Mouse (Mus musculus): ENCODE results near the gene Piga. TPM values are rescaled to one million over a fixed set of nuclear protein-coding genes. Genes with fewer than 3 reads are reported as not detected.
A peak's percentile ranks its signal among the peaks of the same experiment; 100 is the strongest.

Gene Piga
- polyA plus RNA-seq (2014; fragmentation: Nextera tagmentation; extraction: Ambion mirVana): 10.0 and 11.8 TPM in 2 replicates

DNA sequence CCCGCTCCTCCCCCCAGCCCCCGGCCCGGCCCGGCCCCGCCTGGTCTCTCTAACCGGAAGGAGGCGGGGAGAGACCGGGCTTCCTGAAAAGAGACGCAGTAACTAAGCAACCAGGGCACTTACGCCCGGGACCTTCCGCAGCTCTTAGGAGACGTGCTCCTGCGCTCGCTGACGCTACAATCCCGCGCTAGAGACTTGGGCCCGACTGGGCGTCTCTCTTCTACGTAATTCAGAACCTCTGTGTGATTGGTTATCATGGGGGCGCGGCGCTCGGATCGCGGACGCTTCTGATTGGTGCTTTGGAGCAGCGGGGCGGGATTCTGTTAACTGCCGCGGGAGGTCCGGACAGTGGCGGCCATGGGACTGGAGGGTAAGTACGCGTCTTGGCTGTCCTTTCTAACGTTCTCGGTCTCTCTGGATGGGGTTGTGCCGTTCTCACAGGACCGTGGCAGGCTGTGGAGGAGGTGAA lies at the start of gene Piga:
Piga (plus strand) TSS at position 317 of the 469 bp plus-strand sequence.
- Histone ChIP-seq H3K27ac (replicated peaks; ENCODE audit: low read depth, low read length) (no peak within 1 kb of the TSS; the same call in 1 of the 2 replicates), H3K4me3 (ENCODE audit: low read depth, low read length) (peak within 1 kb of the TSS; percentile 55), H3K4me1 (ENCODE audit: control insufficient read depth, insufficient read depth, low read length) (no peaks in the 10 kb centered on the region), H3K9ac (ENCODE audit: low read depth, low read length) (peak within 1 kb of the TSS; percentile 76), H3K4me2 (ENCODE audit: low read depth, low read length) (peak within 1 kb of the TSS; percentile 55), H3K27me3 (replicated peaks; ENCODE audit: control insufficient read depth, insufficient read depth, low read length) (peaks cover 17% of the 10 kb centered on the region; the same call in 1 of the 2 replicates), H3K36me3 (ENCODE audit: control insufficient read depth, insufficient read depth, low read length) (peaks cover 9% of the 10 kb centered on the region; the same call in 1 of the 2 replicates), H3K9me3 (ENCODE audit: control insufficient read depth, low read length) (no peaks in the 10 kb centered on the region)
- WGBS: 27% methylated on average over 39 of the region's 40 CpGs
- ATAC-seq (ENCODE audit: low read depth) (peak; percentile 99), DNase-seq (ENCODE audit: low spot score) (peak; percentile 99)

GRCm38 (mm10) chrX:164370576-164370975 lies 49.0 kb upstream of the Piga start:
- ATAC-seq (ENCODE audit: low read depth) (no peak), DNase-seq (ENCODE audit: low spot score) (no peak)
- no peaks in the 10 kb centered on the region for H3K4me1 ChIP-seq (ENCODE audit: control insufficient read depth, insufficient read depth, low read length)
- no peak overlapping the region for H3K4me2 ChIP-seq (ENCODE audit: low read depth, low read length)
- whole genome bisulfite sequencing: 73% methylated on average over 3 of the region's 3 CpGs
- no peaks in the 10 kb centered on the region for H3K36me3 ChIP-seq (ENCODE audit: control insufficient read depth, insufficient read depth, low read length)
- H3K9ac ChIP-seq (ENCODE audit: low read depth, low read length): no peak overlapping the region
- H3K9me3 ChIP-seq (ENCODE audit: control insufficient read depth, low read length): no peaks in the 10 kb centered on the region
- peaks cover 4% of the 10 kb centered on the region; the same call in 1 of the 2 replicates for H3K27me3 ChIP-seq (replicated peaks; ENCODE audit: control insufficient read depth, insufficient read depth, low read length)
- H3K4me3 ChIP-seq (ENCODE audit: low read depth, low read length): no peak overlapping the region
- no peak overlapping the region for H3K27ac ChIP-seq (replicated peaks; ENCODE audit: low read depth, low read length)

- H3K4me3 ChIP-seq (ENCODE audit: low read depth, low read length): no peak within 1 kb of the TSS
- no peaks in the 10 kb centered on the region for H3K36me3 ChIP-seq (ENCODE audit: control insufficient read depth, insufficient read depth, low read length)
- H3K27me3 ChIP-seq (replicated peaks; ENCODE audit: control insufficient read depth, insufficient read depth, low read length): peaks cover 8% of the 10 kb centered on the region
- H3K4me1 ChIP-seq (ENCODE audit: control insufficient read depth, insufficient read depth, low read length): no peaks in the 10 kb centered on the region
- ATAC-seq (ENCODE audit: low read depth): no peak
- H3K4me2 ChIP-seq (ENCODE audit: low read depth, low read length): peak within 1 kb of the TSS; percentile 14; the same call in 1 of the 2 replicates
- DNase-seq (ENCODE audit: low spot score): peak; percentile 85
- no peak within 1 kb of the TSS for H3K9ac ChIP-seq (ENCODE audit: low read depth, low read length)
- no peaks in the 10 kb centered on the region for H3K9me3 ChIP-seq (ENCODE audit: control insufficient read depth, low read length)
- peak within 1 kb of the TSS; percentile 33; the same call in 1 of the 2 replicates for H3K27ac ChIP-seq (replicated peaks; ENCODE audit: low read depth, low read length)
- WGBS: 28% methylated on average over 3 of the region's 3 CpGs
Measured at GRCm38 (mm10) chrX:164373081-164373480, 46.5 kb upstream of the Piga start, which contains the start of gene Vegfd. Vegfd (plus strand) TSS chrX:164373378.

DNA sequence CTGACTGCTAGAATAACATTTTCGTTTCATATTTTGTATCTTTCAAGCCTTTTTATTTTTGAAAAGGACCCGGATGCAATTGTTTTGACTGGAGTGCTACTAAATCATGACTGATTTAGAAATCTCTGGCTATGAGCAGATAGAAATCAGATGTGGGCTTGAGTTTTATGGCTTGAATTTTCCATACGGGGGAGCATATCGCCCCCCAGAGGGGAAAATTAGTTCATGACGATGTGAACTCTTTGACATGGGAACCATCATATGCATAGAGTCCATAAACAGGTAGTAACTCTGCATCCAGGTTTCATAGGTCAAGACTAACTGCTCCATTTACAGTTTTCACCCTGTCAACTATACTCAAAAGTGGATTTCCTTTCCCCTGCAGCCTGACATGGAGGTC lies 45.0 kb upstream of the Piga start:
- 38% methylated on average over 5 of the region's 5 CpGs for WGBS
- DNase-seq (ENCODE audit: low spot score): peak; percentile 20
- no peak overlapping the region for H3K27ac ChIP-seq (replicated peaks; ENCODE audit: low read depth, low read length)
- H3K9ac ChIP-seq (ENCODE audit: low read depth, low read length): no peak overlapping the region
- H3K9me3 ChIP-seq (ENCODE audit: control insufficient read depth, low read length): no peaks in the 10 kb centered on the region
- H3K27me3 ChIP-seq (replicated peaks; ENCODE audit: control insufficient read depth, insufficient read depth, low read length): peaks cover 15% of the 10 kb centered on the region
- H3K4me2 ChIP-seq (ENCODE audit: low read depth, low read length): no peak overlapping the region
- no peaks in the 10 kb centered on the region for H3K4me1 ChIP-seq (ENCODE audit: control insufficient read depth, insufficient read depth, low read length)
- H3K36me3 ChIP-seq (ENCODE audit: control insufficient read depth, insufficient read depth, low read length): no peaks in the 10 kb centered on the region
- H3K4me3 ChIP-seq (ENCODE audit: low read depth, low read length): no peak overlapping the region
- ATAC-seq (ENCODE audit: low read depth): no peak

GRCm38 (mm10) chrX:164379721-164380120 lies 39.9 kb upstream of the Piga start:
- DNase-seq (ENCODE audit: low spot score) (peak; percentile 36), ATAC-seq (ENCODE audit: low read depth) (no peak)
- no peaks in the 10 kb centered on the region for H3K4me1 ChIP-seq (ENCODE audit: control insufficient read depth, insufficient read depth, low read length)
- WGBS: 62% methylated on average over 4 of the region's 4 CpGs
- no peak overlapping the region for H3K9ac ChIP-seq (ENCODE audit: low read depth, low read length)
- H3K36me3 ChIP-seq (ENCODE audit: control insufficient read depth, insufficient read depth, low read length): no peaks in the 10 kb centered on the region
- peaks cover 13% of the 10 kb centered on the region for H3K27me3 ChIP-seq (replicated peaks; ENCODE audit: control insufficient read depth, insufficient read depth, low read length)
- H3K27ac ChIP-seq (replicated peaks; ENCODE audit: low read depth, low read length): no peak overlapping the region
- no peak overlapping the region for H3K4me2 ChIP-seq (ENCODE audit: low read depth, low read length)
- H3K9me3 ChIP-seq (ENCODE audit: control insufficient read depth, low read length): no peaks in the 10 kb centered on the region
- no peak overlapping the region for H3K4me3 ChIP-seq (ENCODE audit: low read depth, low read length)

DNA sequence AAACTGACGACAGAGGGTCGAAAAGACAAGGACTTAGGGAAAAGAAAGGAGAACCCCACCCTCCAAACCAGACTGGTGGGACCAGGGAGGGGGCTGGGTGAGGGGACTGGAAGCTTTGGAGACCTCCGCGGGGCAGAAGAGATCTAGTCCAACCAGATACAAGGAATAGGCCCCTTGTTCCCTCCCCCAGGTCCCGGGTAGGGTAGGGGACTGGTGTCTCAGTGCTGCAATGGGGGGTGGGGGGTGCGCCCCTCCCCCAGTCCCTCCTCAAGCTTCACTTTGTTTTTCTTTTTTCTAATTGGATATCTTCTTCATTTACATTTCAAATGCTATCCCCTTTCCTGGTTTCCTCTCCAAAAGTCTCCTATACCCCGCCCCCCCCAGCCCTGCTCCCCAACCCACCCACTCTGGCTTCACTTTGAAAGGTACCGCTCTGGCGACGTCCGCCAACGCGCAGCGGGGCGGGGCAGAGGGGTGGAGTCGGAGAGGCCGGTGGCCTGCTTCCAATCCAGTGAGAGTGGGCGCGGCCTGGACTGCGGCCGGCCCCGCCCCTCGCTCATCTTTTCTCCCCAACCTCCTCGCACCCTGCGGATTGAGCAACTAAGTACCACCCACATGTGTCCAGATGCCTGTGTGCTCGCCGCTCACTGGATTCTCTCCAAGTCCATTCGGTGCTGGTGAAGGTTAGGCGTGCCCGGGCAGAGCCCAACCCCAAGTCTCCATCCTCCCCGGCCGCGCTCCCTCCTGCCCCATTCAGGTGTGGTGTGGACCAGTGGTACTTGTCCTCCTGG lies 37.8 kb upstream of the Piga start:
- WGBS: 24% methylated on average over 29 of the region's 33 CpGs
- peak overlapping the region; percentile 64 for H3K4me2 ChIP-seq (ENCODE audit: low read depth, low read length)
- peak overlapping the region; percentile 45; the same call in 1 of the 2 replicates for H3K9ac ChIP-seq (ENCODE audit: low read depth, low read length)
- H3K36me3 ChIP-seq (ENCODE audit: control insufficient read depth, insufficient read depth, low read length): no peaks in the 10 kb centered on the region
- H3K4me1 ChIP-seq (ENCODE audit: control insufficient read depth, insufficient read depth, low read length): no peaks in the 10 kb centered on the region
- H3K27ac ChIP-seq (replicated peaks; ENCODE audit: low read depth, low read length): 0 out of 2 replicates have a peak overlapping the region, but pooled peaks have one; percentile 6
- DNase-seq (ENCODE audit: low spot score): peak; percentile 90
- peak; percentile 97 for ATAC-seq (ENCODE audit: low read depth)
- H3K27me3 ChIP-seq (replicated peaks; ENCODE audit: control insufficient read depth, insufficient read depth, low read length): peaks cover 9% of the 10 kb centered on the region
- H3K4me3 ChIP-seq (ENCODE audit: low read depth, low read length): peak overlapping the region; percentile 37
- no peaks in the 10 kb centered on the region for H3K9me3 ChIP-seq (ENCODE audit: control insufficient read depth, low read length)

DNA sequence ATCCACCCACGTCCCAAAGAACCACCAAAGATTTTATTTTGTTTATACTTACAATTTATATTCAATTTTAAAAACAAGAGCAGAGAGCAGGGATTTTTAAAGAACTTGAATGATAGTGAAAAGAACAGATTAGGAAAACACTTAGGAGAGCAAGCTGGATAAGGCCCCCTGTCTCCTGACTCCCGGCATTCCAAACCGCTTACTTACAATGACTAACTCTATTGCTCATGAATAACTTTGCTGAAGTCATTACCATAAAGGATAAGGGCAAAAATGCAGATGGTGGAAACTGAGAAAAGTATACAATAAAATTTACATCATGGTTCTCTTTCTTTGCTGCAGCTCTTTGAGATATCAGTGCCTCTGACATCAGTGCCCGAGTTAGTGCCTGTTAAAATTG lies 25.5 kb upstream of the Piga start:
- DNase-seq (ENCODE audit: low spot score) (no peak), ATAC-seq (ENCODE audit: low read depth) (no peak)
- Histone ChIP-seq H3K4me3 (ENCODE audit: low read depth, low read length) (no peak overlapping the region), H3K4me2 (ENCODE audit: low read depth, low read length) (no peak overlapping the region), H3K4me1 (ENCODE audit: control insufficient read depth, insufficient read depth, low read length) (no peaks in the 10 kb centered on the region), H3K27me3 (replicated peaks; ENCODE audit: control insufficient read depth, insufficient read depth, low read length) (no peaks in the 10 kb centered on the region), H3K9ac (ENCODE audit: low read depth, low read length) (no peak overlapping the region), H3K9me3 (ENCODE audit: control insufficient read depth, low read length) (no peaks in the 10 kb centered on the region), H3K27ac (replicated peaks; ENCODE audit: low read depth, low read length) (no peak overlapping the region), H3K36me3 (ENCODE audit: control insufficient read depth, insufficient read depth, low read length) (no peaks in the 10 kb centered on the region)
- WGBS: 66% methylated on average over 4 of the region's 4 CpGs

DNA sequence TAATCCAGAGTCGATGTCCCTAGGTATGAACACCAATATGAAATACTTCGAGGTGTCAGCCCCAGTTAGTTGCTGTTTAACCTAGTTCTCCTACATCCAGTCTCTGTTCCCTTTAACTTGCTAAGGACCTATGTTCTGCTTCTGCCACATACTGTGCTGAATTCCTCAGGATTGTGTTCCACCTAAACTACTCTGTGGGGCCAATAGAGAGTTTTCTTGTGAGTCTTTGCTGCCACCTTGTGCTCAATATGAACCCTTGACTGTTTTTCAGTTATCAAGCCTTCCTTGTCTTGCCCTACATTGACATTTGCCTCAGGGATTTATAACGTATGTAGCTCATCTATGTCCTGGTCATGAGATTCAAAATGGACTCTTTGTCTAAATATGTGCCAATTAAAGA lies 21.1 kb upstream of the Piga start:
- no peaks in the 10 kb centered on the region for H3K36me3 ChIP-seq (ENCODE audit: control insufficient read depth, insufficient read depth, low read length)
- H3K27me3 ChIP-seq (replicated peaks; ENCODE audit: control insufficient read depth, insufficient read depth, low read length): no peaks in the 10 kb centered on the region
- H3K4me3 ChIP-seq (ENCODE audit: low read depth, low read length): no peak overlapping the region
- H3K4me2 ChIP-seq (ENCODE audit: low read depth, low read length): no peak overlapping the region
- no peak overlapping the region for H3K27ac ChIP-seq (replicated peaks; ENCODE audit: low read depth, low read length)
- DNase-seq (ENCODE audit: low spot score) (peak; percentile 57), ATAC-seq (ENCODE audit: low read depth) (0 out of 2 replicates have a peak, but pooled peaks have one; percentile 33)
- no peak overlapping the region for H3K9ac ChIP-seq (ENCODE audit: low read depth, low read length)
- no peaks in the 10 kb centered on the region for H3K9me3 ChIP-seq (ENCODE audit: control insufficient read depth, low read length)
- 60% methylated on average over 3 of the region's 3 CpGs for WGBS
- no peaks in the 10 kb centered on the region for H3K4me1 ChIP-seq (ENCODE audit: control insufficient read depth, insufficient read depth, low read length)

Data from embryonic facial prominence, embryonic 14.5 days (tissue).